Mouse (Mus musculus) skeletal muscle tissue, adult 2 months (tissue): ENCODE data around the gene Gm10118.

Source experiments
- DNase-seq: peaks from one replicate; pipeline ENCODE4 v3.0.0-alpha.2; 2012; ENCODE audit warnings: low read depth, low spot score

Gene Gm10118

DNA sequence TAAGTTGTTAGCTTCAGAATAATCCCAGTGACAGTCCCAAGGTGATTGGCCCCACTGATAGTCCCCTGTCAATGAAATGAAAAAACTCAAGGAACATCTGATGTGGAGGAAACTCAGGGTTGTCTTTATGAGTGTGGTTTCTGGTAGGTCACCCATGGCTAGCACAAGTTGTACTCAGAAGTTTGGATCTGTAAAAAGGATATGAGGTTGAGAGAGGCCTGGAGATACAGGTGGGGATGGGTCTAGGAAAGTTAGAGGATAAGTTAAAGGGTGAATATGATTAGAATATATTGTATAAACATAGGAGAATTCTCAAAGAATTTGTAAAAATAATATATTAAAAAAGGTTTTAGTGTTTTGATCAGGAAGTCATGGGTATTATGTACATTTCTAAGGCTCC is at the start of gene Gm10118:
Gm10118 (minus strand) TSS at position 101 of the 400 bp plus-strand sequence.
- no peak for DNase-seq

DNA sequence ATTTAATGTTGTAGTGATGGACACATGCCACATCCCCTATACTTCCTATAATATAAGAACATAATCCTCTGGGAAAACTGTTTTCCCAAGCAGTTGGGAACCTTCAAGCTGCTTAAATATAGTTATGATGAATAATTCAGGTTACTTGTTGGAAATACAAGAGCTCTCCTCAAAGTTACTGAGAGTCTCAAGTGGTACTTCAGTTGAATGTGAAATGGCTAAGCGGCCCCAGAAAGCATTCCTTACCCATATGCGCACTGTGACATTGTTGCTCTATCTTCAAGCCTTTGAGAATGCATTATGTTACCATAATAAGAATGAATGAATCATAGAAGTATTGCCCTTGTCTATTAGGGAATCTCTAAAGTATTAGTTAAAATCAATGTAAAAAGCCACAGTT is 45.1 kb upstream of the Gm10118 start:
- DNase-seq: no peak

DNA sequence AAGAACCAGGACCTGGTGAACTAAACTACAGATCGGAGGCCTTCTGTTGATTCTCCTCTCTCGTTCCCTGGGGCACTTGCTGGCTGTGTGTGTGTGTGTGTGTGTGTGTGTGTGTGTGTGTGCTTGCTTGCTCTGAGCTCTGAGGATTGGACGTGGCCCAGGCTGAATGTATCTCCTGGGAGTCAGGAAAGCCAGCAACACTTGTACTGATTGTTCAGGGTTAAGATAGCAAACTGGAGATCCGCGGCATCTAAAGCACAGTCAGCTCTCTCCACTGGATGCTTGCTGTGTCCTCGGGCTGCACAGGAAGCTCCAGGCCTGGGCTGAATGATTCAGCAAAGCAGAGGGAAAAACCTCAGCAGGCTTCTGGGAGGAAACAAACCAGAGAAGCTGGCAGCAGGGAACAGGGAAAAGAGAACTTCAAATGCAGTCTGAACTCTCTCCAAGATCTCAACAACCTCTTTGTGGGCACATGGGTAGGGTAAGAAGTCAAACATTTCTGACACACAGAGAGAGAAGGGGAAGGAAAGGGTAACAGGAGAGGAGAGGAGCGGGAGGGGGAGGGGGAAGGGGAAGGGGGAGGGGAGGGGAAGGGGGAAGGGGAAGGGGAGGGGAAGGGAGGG is 27.2 kb upstream of the Gm10118 start:
- peak; percentile 82 for DNase-seq

DNA sequence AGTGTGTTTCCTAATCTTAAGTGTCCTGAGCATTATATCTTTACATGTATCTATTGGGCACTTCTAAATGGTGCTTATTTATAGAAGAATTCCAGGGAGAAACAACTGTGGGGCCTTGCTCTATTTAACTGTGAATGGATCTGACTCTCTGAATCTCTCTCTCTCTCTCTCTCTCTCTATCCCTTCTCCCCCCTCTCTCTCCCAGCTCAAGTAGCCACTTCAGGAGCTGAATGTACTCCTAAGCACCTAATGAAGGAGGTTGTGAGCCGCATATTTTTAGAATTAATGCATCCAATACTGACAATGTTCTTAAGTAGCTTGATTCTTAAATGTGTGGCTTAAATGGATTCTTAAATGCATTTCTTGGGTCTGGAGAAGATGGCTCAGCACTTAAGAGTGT is 24.2 kb upstream of the Gm10118 start:
- no peak for DNase-seq

DNA sequence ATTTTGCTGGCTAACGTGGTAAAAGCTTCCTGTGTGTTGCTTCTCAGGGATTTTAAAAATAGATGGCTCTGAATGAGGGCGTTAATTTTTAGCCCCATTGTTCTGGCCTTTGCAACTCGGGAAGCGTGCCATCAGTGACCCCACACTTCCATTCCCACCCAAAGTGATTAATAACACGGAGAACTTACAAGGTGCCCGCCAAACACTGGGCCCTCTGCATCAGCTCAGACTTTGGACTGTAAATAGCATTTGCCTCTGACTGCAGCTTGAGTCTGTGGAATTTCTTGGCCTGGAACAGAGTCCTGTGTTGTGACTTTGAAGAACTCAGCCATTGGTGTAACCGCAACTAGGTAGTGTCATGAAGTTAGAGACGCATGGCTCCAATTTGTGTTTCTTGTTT is 23.6 kb upstream of the Gm10118 start:
- DNase-seq: no peak

DNA sequence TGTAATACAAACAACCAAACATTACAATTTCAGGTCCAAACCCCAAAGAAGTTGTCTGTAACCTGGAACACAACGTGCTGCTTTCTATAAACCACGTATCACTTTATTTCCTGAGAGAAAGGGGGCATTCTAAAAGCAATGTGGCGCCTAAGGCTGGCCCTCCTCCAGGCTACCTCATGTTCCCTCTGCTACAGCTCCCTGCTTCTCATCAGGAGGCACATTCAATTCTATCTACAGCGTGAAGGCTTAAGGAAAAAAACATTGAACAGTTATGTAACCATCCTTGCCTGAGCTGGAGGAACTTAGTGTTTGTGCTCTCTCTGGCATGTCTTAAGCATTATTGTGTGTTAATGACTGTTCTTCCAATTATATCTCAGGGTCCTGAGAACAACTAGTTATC is 20.0 kb upstream of the Gm10118 start:
- no peak for DNase-seq

DNA sequence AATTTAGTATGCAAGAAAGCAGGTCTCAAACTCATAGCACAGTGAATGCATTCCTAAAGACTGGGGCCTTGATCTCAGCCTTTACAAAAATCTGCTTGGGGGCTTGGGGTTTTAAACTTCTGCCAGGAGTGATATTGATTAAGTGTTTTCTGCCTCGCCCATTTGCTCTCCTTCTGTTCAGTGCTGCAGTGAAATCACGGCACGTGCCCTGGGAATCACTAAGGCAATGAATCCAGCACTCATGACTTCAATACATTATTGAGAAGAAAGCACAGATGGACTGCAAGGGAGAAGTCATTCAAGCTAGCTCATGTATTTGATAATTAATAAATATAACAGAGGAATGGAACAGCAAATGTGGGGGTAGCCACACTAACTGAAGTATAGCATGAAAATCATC is 18.3 kb upstream of the Gm10118 start:
- no peak for DNase-seq

DNA sequence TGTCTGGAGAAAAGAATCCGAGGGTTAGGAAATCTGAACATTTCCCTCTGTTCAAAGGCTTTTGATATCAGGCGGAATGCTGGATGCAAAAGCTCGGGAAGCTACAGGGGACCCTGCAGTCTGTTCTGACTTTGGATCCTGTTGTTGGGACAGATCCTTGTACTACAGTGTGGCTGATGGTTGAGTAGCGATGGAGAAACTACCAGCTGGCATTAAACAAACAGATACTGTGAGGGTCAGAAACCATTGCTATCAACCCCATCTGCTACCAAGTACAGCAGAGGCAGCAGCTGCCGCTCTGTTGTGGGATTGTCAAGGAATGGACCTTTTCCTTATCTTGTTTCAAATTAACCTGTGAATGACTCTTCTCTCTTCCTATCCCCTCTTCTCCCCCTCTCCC is 6.7 kb upstream of the Gm10118 start:
- DNase-seq: no peak

DNA sequence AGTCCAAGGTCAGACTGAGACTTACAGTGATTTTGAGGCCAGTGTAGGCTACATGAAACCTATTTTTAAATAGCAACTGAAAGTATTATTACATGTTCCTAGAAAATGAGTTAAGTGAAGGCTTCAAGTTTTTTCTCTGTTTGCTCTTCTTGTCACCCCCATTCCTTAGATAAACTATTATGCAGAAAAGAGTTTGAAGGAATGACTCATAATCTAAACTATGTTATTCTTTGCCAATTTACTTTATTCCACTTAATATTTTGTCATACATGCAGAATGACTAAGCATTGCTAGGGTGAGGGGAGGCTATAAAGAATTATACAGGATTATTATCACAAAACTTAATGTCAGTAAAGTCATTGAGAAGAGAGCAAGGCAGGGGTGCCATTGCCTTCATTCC is 18.4 kb downstream of the Gm10118 start:
- no peak for DNase-seq

DNA sequence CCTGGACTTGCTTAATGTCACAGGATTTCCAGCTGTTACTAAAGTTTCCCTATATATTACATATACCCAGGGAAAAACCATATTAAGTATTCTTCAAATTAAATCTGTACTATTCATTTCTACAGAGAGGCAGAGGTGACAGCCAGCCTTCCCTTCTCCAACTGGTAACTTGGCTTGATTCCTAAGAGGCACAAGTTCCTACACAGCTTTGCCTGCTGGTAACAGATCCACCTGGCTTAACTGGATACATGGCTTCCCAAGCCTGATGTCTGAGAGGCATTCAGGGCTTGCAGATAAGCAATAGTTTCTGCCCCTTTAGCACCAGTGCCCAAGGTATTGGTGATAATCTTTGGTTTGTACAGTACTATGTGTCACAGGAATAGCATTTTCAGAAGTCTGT is 27.3 kb downstream of the Gm10118 start:
- DNase-seq: peak; percentile 1

DNA sequence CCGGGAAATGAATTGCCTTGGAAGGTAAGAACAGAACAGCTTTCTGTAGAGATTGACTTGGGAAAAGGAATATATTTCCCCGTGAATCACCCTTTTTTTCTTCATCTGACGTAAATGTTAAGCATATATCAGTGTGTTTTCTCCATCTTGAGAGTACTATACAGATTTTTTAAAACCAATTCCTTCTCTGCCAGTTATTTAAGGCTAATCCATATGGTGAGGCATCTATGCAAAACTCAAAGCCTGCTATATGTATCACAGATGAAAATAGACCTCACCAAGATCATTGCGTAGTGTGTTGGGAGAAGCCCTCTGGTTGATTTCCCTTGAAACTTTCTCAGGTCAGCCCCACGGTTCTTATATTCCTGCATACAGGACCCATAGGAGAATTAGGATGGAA is 32.6 kb downstream of the Gm10118 start:
- no peak for DNase-seq

DNA sequence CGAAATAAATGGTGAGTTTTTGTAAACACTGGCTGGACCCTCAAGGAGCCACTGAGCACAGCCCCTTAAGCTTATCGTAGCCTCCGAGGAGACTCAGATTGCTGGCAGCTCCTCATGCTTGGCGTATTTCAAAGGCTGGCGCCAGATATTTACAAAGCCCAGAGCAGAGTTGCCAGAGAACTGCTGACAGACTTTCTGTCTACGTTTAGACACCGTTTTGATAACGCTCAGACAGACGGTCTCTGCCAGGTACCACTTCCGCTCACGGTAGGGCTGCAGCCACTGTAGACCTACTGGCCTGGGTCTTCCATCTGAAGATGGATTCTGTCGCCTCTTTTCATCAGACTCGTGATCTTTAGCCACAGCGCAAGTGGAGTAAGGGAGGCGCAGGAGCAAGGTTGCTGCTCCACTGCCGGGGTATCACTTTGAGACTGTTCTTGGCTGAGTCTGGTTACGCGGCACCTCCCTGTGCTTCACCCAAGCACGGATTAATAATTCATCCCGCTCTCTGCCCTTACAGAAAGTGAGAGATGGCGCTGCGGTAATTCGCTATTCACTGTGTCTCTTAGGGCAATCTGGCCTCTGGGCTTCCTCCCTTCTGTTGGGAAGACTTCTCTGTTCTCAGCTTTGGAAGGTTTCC is 40.7 kb downstream of the Gm10118 start:
- no peak for DNase-seq

DNA sequence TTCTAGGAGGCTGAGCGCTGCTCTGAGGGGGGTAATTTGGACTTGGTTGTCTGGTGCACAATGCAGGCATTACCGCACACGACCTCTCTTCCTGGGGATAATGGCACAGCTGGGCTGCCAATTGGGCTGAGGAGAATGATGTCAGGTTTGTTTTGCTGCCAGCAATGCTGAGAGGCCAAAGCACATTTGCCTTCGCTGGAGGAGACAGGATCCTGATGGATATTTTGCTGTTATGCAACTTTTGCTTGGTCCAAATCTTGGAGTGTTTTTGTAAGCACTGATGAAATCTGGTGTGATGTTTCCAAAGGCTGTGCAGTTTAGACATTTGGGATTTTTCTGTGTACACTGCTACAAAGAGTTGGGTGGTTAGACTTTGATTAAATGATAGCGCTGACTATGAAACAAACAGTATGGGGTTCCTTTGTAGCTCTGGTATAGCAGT is 46.8 kb downstream of the Gm10118 start:
- DNase-seq: peak; percentile 76
